Mouse (Mus musculus): ENCODE measurements around the gene Afap1.

Gene Afap1

GRCm38 (mm10) chr5:35897147-35897546, 4.0 kb downstream of the Afap1 start:
- in situ Hi-C loops (cut with MboI, MseI) = no loop called here

GRCm38 (mm10) chr5:35898114-35898513, 5.0 kb downstream of the Afap1 start:
- in situ Hi-C loops (cut with MboI, MseI) = no loop called here

GRCm38 (mm10) chr5:35898994-35899393, 5.9 kb downstream of the Afap1 start:
- in situ Hi-C loops (cut with MboI, MseI) = no loop called here

- in situ Hi-C loops (cut with MboI, MseI) = loop anchor here (25.0 kb wide), 1 partner anchor 1588 kb away; no protein-coding TSS in a partner anchor
These were observed 7.5 kb downstream of the Afap1 start for GRCm38 (mm10) chr5:35900401-35901225.

GRCm38 (mm10) chr5:35901226-35901809, 8.2 kb downstream of the Afap1 start:
- in situ Hi-C loops (cut with MboI, MseI) = loop anchor here (25.0 kb wide), 1 partner anchor 1589 kb away; no protein-coding TSS in a partner anchor

GRCm38 (mm10) chr5:35903456-35903855, 10.3 kb downstream of the Afap1 start:
- in situ Hi-C loops (cut with MboI, MseI) = loop anchor here (25.0 kb wide), 1 partner anchor 1591 kb away; no protein-coding TSS in a partner anchor

- in situ Hi-C loops (cut with MboI, MseI) = loop anchor here (25.0 kb wide), 1 partner anchor 1593 kb away; no protein-coding TSS in a partner anchor
These were observed 12.2 kb downstream of the Afap1 start for GRCm38 (mm10) chr5:35905283-35905682.

GRCm38 (mm10) chr5:35907090-35907489, 14.0 kb downstream of the Afap1 start:
- in situ Hi-C loops (cut with MboI, MseI) = loop anchor here (25.0 kb wide), 1 partner anchor 1595 kb away; no protein-coding TSS in a partner anchor

- in situ Hi-C loops (cut with MboI, MseI) = loop anchor here (25.0 kb wide), 1 partner anchor 1596 kb away; no protein-coding TSS in a partner anchor
These were observed 14.7 kb downstream of the Afap1 start for GRCm38 (mm10) chr5:35907633-35908426.

GRCm38 (mm10) chr5:35908626-35909443, 15.7 kb downstream of the Afap1 start:
- in situ Hi-C loops (cut with MboI, MseI) = loop anchor here (25.0 kb wide), 1 partner anchor 1597 kb away; no protein-coding TSS in a partner anchor

- in situ Hi-C loops (cut with MboI, MseI) = loop anchor here (25.0 kb wide), 1 partner anchor 1603 kb away; no protein-coding TSS in a partner anchor
These were observed 22.6 kb downstream of the Afap1 start for GRCm38 (mm10) chr5:35915629-35916300.

GRCm38 (mm10) chr5:35916666-35917065, 23.5 kb downstream of the Afap1 start:
- in situ Hi-C loops (cut with MboI, MseI) = loop anchor here (25.0 kb wide), 1 partner anchor 1604 kb away; no protein-coding TSS in a partner anchor

- in situ Hi-C loops (cut with MboI, MseI) = loop anchor here (25.0 kb wide), 1 partner anchor 1606 kb away; no protein-coding TSS in a partner anchor
These were observed 25.3 kb downstream of the Afap1 start for GRCm38 (mm10) chr5:35918387-35918786.

GRCm38 (mm10) chr5:35920076-35920475, 27.0 kb downstream of the Afap1 start:
- in situ Hi-C loops (cut with MboI, MseI) = loop anchor here (25.0 kb wide), 1 partner anchor 1608 kb away; no protein-coding TSS in a partner anchor

- in situ Hi-C loops (cut with MboI, MseI) = loop anchor here (25.0 kb wide), 1 partner anchor 1608 kb away; no protein-coding TSS in a partner anchor
These were observed 27.4 kb downstream of the Afap1 start for GRCm38 (mm10) chr5:35920557-35920956.

GRCm38 (mm10) chr5:35921141-35921540, 28.0 kb downstream of the Afap1 start:
- in situ Hi-C loops (cut with MboI, MseI) = loop anchor here (25.0 kb wide), 1 partner anchor 1609 kb away; no protein-coding TSS in a partner anchor

GRCm38 (mm10) chr5:35921595-35922254, 28.6 kb downstream of the Afap1 start:
- in situ Hi-C loops (cut with MboI, MseI) = loop anchor here (25.0 kb wide), 1 partner anchor 1609 kb away; no protein-coding TSS in a partner anchor

GRCm38 (mm10) chr5:35923448-35923847, 30.3 kb downstream of the Afap1 start:
- in situ Hi-C loops (cut with MboI, MseI) = loop anchor here (25.0 kb wide), 1 partner anchor 1611 kb away; no protein-coding TSS in a partner anchor

- in situ Hi-C loops (cut with MboI, MseI) = no loop called here
These were observed 32.1 kb downstream of the Afap1 start for GRCm38 (mm10) chr5:35925171-35925634.

Measured in T-helper 2 cell (primary cell).